Mouse (Mus musculus): ENCODE data around the gene Psma4. TPM values are rescaled to one million over a fixed set of nuclear protein-coding genes. Genes with fewer than 3 reads are reported as not detected.
"Not testable (repeated sequence)": the region's sequence is repeated elsewhere in the genome, so short reads cannot be mapped to it uniquely, and the experiment has no call there.

Gene Psma4
- 100 to 1,000 TPM; 162 to 186 TPM for total RNA-seq (2021)
- long read RNA-seq, experiment 1, transcript Psma4-201 (9 exons, 1,165 nt): major isoform, 31 of 36 reads
- long read RNA-seq, experiment 1, partial matches to known transcripts: 2 of 36 reads
- long read RNA-seq, experiment 1, other reads (novel, unspliced or antisense): 3 of 36 reads
- long read RNA-seq, experiment 2, transcript Psma4-201 (9 exons, 1,165 nt): major isoform, 98 of 109 reads
- long read RNA-seq, experiment 2, partial matches to known transcripts: 7 of 109 reads
- long read RNA-seq, experiment 2, other reads (novel, unspliced or antisense): 4 of 109 reads

DNA sequence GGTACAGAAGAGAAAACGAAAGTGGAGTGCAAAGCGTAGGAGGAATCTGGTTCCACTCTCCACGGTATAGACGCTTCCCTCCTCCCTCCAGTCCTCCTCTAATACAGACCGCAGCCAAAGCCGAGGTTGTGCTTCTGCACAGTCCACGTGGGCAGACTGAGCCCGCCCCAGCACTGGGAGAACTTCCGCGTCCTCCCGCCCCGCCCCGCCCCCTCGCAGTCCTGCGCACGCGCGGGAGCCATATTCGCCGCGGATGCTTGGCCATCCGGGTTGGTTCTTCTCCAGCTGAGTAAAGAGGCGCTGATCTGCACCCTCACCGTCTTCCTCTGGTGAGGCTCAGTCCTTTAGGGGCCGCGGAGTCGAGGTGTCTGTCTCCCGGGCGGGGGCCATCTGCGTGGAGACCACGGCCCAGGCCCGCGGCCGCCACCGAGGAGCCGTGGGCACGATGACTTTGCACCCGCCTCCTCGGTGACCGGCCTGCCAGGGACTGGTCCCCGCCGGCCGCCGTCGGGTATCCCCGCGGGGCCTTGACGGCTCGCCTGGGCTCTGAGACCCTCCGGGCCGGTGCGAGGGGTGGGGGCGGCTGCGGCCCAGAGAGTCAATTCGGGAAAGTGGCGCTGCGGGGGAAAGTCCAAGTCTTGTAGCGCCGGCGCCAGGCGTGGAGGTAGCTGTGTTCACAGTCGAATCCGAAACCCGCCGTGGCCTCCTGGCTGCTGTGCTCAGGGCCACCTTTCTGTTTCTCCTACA is at the start of gene Psma4, which contains the start of gene AY074887:
Psma4 (plus strand) TSS at position 216 of the 747 bp plus-strand sequence.
AY074887 (minus strand) TSS at position 424 of the 747 bp plus-strand sequence.
- DNase-seq (ENCODE audit: low spot score in 2 of 2): peak; percentile 88 to 91

DNA sequence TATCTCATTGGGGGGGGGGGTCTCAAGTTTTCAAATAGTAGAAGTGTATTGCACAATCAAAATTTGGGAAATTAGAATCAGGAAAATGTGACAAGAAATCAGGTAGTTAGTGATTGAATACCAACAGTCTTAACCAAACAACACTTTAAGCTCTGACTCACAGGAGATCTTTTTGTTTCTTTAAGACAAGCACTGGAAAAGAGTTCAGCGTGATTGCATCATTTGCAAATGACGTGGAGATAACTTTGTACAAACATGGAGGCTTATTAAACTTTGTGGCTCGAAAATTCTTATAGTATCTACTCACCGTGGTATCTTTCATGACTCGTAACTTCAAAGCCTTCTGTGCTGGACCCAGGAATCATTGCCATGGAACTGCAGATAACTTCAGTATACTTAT is 41.1 kb upstream of the Psma4 start:
- no peak for DNase-seq (ENCODE audit: low spot score in 2 of 2)

GRCm38 (mm10) chr9:54915576-54915975 is 35.0 kb upstream of the Psma4 start:
- no peak for DNase-seq (ENCODE audit: low spot score in 2 of 2)

- no peak for DNase-seq (ENCODE audit: low spot score in 2 of 2)
Measured at GRCm38 (mm10) chr9:54916401-54916800, 34.2 kb upstream of the Psma4 start.

- peak; percentile 68 to 69 for DNase-seq (ENCODE audit: low spot score in 2 of 2)
Measured at GRCm38 (mm10) chr9:54917010-54917677, 33.4 kb upstream of the Psma4 start, which contains the start of gene Hykk. TSS of gene Hykk (plus strand) at chr9:54917283.

DNA sequence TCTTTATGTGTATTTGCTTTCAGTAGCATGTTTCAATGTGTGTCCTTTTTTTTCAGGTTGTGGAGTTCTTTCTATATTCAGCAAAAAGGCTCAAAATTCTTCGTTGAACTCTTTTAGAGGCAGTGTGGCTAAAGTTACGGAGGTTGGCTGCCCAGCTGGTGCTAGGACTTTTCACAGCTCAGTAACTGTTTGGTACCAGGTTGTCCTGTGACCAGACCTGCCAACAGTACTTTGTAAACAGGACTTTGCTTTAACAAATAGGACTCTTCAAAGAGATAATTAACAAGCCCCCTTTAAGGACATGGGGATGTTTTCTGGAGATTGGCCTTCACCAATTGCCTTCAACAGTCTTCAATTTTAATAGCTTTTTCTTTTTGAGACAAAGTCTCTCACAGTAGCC is 32.4 kb upstream of the Psma4 start:
- DNase-seq (ENCODE audit: low spot score in 2 of 2): no peak

- no peak for DNase-seq (ENCODE audit: low spot score in 2 of 2)
Measured at GRCm38 (mm10) chr9:54918781-54919180, 31.8 kb upstream of the Psma4 start.

DNA sequence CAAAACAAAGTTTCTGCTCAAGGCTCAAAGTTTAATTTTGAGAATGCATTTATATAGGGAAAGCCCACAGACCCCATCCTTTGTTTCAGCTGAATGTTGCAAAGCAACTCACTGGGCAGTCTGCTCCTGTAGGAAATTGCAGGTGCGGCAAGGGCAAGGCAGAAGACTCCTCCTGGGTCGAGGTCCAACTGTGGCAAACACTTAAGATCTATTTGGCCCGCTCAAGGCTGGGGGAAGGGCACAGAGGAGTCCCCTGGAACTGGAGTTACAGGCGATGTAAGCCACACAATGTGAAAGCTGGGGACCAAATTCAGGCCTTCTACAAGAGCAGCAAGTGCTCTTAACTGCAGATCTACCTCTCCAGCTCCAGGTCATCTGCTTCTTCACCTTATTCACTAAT is 30.6 kb upstream of the Psma4 start:
- DNase-seq (ENCODE audit: low spot score in 2 of 2): no peak

DNA sequence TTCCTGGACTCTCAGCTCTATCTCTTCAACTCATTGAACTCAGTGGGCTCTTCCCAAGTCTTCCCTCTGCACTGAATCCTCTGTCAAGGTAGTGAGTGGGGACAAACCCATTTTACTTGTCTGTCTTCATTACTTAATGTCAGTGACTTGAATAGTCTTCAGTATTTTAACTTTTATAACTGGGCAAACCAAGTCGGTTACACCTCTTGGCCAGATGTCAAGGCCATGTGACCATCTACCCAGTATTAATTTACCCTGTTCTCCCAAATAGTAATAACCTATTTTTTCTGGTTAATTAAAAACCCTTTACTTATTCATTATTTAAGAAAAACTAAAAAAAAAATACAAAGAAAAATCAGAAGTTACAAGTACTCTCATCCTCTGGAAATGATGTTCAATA is 19.8 kb upstream of the Psma4 start:
- DNase-seq (ENCODE audit: low spot score in 2 of 2): no peak

DNA sequence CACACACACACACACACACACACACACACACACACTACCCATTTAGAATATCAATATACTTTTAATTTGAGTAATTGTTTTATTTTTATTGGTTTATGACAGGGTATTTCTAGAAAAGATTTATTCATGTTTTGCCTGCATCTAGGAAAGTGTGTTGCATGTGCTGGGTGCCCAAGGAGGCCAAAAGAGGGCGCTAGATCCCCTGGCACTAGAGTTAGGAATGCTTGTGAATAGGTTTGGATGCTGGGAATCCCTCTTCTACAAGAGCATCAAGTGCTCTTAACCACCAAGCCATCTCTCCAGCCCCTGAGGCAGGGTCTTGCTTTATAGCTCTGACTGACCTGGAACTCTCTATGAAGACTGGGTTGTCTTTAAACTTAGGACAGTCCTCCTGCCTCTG is 18.8 kb upstream of the Psma4 start:
- DNase-seq (ENCODE audit: low spot score in 2 of 2): no peak

DNA sequence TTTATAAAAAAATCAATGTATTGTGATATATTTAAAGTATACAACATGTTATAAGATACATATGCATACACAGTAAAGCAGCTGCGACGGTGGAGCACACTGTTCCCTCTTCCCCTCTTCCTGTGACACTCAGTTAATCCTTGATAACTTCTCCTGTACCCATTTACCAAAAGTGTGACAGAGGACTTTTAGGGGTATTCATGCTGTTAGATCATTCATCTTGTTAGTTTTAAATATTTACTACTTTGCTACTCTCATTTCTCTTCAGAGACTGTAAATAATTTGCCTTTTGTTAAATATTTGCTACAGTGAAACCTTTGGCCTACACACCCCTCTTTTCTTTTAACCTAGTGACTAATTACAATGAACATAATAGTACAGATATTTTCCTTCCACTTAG is 18.2 kb upstream of the Psma4 start:
- no peak for DNase-seq (ENCODE audit: low spot score in 2 of 2)

- DNase-seq (ENCODE audit: low spot score in 2 of 2): no peak
Measured at GRCm38 (mm10) chr9:54942071-54942470, 8.5 kb upstream of the Psma4 start.

DNA sequence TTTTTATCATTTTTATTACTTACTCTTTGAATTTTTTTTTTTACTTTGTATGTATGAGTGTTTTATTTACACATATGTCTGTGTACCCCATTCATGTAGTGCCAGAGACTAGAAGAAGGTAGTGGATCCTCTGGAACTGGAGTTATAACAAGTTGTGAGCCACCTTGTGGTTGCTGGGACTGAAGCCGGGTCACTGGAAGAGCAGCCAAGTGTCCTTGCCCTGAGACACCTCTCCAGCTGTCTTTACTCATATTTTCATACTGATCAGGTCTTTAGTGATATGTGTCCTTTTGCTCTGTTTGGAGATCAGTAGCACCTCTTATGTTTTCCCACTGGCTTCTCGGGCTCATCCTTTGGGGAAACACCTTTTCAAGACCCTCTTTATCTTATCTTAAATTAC is 6.1 kb upstream of the Psma4 start:
- DNase-seq (ENCODE audit: low spot score in 2 of 2): no peak

GRCm38 (mm10) chr9:54946256-54946655 is 4.3 kb upstream of the Psma4 start:
- no peak for DNase-seq (ENCODE audit: low spot score in 2 of 2)

- DNase-seq (ENCODE audit: low spot score in 2 of 2): no peak
Measured at GRCm38 (mm10) chr9:54949465-54949864, 1.1 kb upstream of the Psma4 start.

- not testable (repeated sequence) for DNase-seq (ENCODE audit: low spot score in 2 of 2)
Measured at GRCm38 (mm10) chr9:54950162-54950561, 428 bp upstream of the Psma4 start.

- DNase-seq (ENCODE audit: low spot score in 2 of 2): no peak
Measured at GRCm38 (mm10) chr9:54961059-54961458, 10.5 kb downstream of the Psma4 start.

GRCm38 (mm10) chr9:54963669-54964068 is 13.1 kb downstream of the Psma4 start:
- no peak for DNase-seq (ENCODE audit: low spot score in 2 of 2)

- DNase-seq (ENCODE audit: low spot score in 2 of 2): no peak
Measured at GRCm38 (mm10) chr9:54969972-54970637, 19.5 kb downstream of the Psma4 start.

- no peak for DNase-seq (ENCODE audit: low spot score in 2 of 2)
Measured at GRCm38 (mm10) chr9:54980674-54981073, 30.1 kb downstream of the Psma4 start, which contains the start of gene Chrna5. TSS of gene Chrna5 (plus strand) at chr9:54980880.
